Mouse (Mus musculus): ENCODE measurements around the gene Sgsm1.

DNA sequence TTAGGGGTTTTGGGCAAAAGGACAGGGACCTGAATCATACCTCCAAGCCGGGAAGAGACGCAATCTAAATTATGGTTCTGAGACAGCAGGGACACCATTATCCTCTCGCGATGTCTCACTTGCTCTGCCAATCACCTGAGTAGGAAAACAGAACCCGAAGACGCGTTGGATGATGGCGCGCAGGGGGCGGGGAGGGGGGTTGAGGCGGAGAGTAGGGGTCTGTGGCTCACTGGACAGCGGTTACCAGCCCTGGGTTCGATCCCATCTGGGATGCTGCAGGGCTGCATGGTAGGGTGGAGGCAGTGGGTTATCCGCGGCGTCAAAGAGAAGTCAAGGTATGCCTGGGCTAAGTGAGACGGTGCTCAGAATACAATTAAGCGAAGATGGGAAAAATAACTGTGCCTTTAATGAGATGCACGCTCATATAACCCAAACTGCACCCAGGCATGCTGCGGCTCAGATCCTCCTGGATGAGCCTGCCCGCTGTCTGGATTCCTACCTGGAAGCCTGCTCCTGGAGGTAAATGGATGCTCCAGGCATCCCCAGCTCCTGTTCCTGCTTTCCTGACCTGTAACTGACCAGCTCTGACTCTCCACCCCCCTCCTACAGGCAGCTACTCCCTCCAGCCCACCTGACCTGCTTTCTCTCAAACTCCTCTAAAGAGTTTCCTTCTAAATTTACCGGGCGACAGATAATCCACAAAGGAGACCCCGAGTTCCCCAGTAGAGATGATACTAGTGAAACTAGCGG lies 84.7 kb downstream of the Sgsm1 start:
- TF ChIP-seq CTCF (conservative IDR thresholded peaks at IDR 0.05; ENCODE audit: insufficient read depth, insufficient read length, low read depth, low read length) (no peak), POLR2A (IDR thresholded peaks at IDR 0.05; ENCODE audit: low read depth, low read length) (no peak)
